Mouse (Mus musculus): ENCODE data around the gene Zfyve9. TPM values are rescaled to one million over a fixed set of nuclear protein-coding genes. Genes with fewer than 3 reads are reported as not detected.
"Not testable (repeated sequence)": the region's sequence is repeated elsewhere in the genome, so short reads cannot be mapped to it uniquely, and the experiment has no call there.

Zfyve9 gene
- polyA plus RNA-seq, 1 experiment from 2014 or later, result 4.0 TPM

DNA sequence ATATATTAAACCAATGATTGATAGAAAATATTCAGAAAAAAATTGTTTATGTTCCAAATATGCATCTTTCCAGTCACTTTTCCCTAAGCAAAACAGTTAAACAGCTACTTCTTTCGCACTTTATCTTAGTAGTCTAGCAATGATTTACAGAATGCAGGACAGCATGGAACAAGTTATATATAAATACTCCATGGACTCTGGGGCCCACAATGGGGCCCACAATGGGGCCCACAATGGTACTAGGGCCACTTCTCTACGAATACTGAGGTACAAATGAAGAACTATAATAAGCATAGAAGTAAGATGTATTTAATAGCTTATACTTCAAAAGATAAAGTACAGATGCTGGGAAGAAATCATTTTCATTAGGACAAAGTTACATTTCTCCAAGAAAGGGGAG lies 56.5 kb downstream of the Zfyve9 start:
- WGBS, result 88% methylated on average over 2 of the region's 2 CpGs
- Histone ChIP-seq H3K4me1 (ENCODE audit: control insufficient read depth in 2 of 2, insufficient read depth in 2 of 2, low read length in 2 of 2) (peaks cover 2 to 7% of the 10 kb centered on the region in 2 experiments; a peak in 2 of 4 replicates), H3K27me3 (ENCODE audit: control insufficient read depth, insufficient read depth, low read length) (no peaks in the 10 kb centered on the region), H3K36me3 (ENCODE audit: control insufficient read depth, insufficient read depth, low read length) (peaks cover 22% of the 10 kb centered on the region; the same call in 1 of the 2 replicates), H3K4me2 (ENCODE audit: low read length) (no peak overlapping the region), H3K27ac (replicated peaks in 1 of 2; ENCODE audit: control insufficient read depth in 1 of 2, insufficient read depth in 1 of 2, low read depth in 2 of 2, low read length in 2 of 2) (no peak overlapping the region), H3K9me3 (ENCODE audit: control insufficient read depth, low read length) (no peaks in the 10 kb centered on the region), H3K9ac (ENCODE audit: low read length) (no peak overlapping the region), H3K4me3 (ENCODE audit: control insufficient read depth in 1 of 2, insufficient read depth in 1 of 2, low read depth in 1 of 2, low read length in 2 of 2) (no peak overlapping the region)
- ATAC-seq (ENCODE audit: insufficient number of reproducible peaks, insufficient read depth, low FRiP score, low read depth), result no peak

DNA sequence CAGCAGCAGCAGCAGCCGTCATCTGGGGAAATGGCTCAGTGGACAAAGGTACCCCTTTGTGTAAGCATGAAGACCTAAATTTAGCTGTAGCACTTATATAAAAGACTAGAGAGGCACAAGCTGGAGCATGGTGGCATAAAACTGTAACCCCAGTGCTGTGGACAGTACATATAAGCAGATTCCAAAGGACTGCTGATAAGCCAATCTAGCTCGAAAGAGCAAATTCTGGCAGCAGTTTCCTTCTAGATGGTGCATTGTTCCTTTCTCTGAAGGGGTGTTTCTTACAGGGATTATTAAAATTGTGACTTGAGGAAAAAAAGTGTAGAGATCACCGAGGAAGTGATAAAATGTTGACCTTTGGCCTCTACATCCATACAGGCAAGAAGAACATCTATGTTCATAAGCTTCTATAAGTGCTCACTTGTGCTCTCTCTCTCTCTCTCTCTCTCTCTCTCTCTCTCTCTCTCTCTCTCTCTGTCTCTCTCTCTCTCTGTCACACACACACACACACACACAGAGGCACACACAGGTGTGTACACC lies 59.3 kb downstream of the Zfyve9 start:
- ATAC-seq (ENCODE audit: insufficient number of reproducible peaks, insufficient read depth, low FRiP score, low read depth), result no peak
- WGBS, result 52% methylated on average over 3 of the region's 3 CpGs
- Histone ChIP-seq H3K36me3 (ENCODE audit: control insufficient read depth, insufficient read depth, low read length) (peaks cover 31% of the 10 kb centered on the region), H3K27ac (replicated peaks in 1 of 2; ENCODE audit: control insufficient read depth in 1 of 2, insufficient read depth in 1 of 2, low read depth in 2 of 2, low read length in 2 of 2) (no peak overlapping the region; a peak in 1 of 4 replicates), H3K9ac (ENCODE audit: low read length) (no peak overlapping the region), H3K4me2 (ENCODE audit: low read length) (no peak overlapping the region), H3K4me3 (ENCODE audit: control insufficient read depth in 1 of 2, insufficient read depth in 1 of 2, low read depth in 1 of 2, low read length in 2 of 2) (no peak overlapping the region), H3K4me1 (ENCODE audit: control insufficient read depth in 2 of 2, insufficient read depth in 2 of 2, low read length in 2 of 2) (peaks cover 2 to 7% of the 10 kb centered on the region in 2 experiments; a peak in 2 of 4 replicates), H3K27me3 (ENCODE audit: control insufficient read depth, insufficient read depth, low read length) (no peaks in the 10 kb centered on the region), H3K9me3 (ENCODE audit: control insufficient read depth, low read length) (no peaks in the 10 kb centered on the region)

DNA sequence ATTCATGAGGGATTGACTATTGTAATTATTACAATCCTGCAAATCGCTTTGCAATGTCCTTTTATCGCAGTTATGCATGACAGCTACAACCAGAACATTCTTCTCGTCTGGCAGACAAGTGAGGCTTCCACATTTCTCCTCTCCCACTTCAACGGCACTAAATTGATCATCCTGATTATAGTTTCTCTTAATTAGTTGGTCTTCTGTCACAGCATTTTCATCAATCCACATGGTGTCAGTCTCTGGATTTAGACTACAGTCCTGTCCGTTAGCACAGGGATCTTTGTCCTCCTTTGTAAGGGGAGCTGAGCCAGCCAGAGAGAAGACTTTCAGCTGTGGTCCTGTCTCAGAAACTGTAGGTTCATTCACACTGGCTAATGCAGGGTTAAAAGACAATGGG lies 61.2 kb downstream of the Zfyve9 start, which contains the start of gene 3110021N24Rik:
Gene 3110021N24Rik (plus strand): TSS at position 301 of the 400 bp plus-strand sequence.
- 80% methylated on average over 5 of the region's 5 CpGs for WGBS

DNA sequence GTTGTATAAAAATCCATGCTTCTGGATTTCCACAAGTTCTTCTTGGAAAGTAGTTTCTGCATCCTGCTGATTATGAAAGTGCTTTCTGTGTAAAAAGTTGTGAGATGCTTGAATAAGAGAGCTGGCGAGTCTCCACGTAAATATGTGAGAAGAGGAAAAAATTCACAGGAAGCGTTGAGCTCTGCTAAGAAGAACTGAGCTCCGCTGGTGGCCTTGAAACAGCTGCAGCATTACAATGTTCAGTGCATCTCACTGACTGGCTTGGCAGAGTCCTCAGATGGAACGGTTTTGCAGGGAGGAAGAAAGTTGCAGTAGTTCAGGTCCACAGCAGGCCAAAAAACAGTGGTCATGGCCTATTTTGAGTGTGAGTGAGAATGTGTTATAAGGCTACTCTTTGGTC lies 72.4 kb downstream of the Zfyve9 start:
- H3K4me3 ChIP-seq (ENCODE audit: control insufficient read depth in 1 of 2, insufficient read depth in 1 of 2, low read depth in 1 of 2, low read length in 2 of 2), result no peak overlapping the region
- peaks cover 11% of the 10 kb centered on the region; the same call in 1 of the 2 replicates for H3K36me3 ChIP-seq (ENCODE audit: control insufficient read depth, insufficient read depth, low read length)
- 71% methylated on average over 5 of the region's 5 CpGs for WGBS
- no peak overlapping the region for H3K27ac ChIP-seq (replicated peaks in 1 of 2; ENCODE audit: control insufficient read depth in 1 of 2, insufficient read depth in 1 of 2, low read depth in 2 of 2, low read length in 2 of 2)
- H3K27me3 ChIP-seq (ENCODE audit: control insufficient read depth, insufficient read depth, low read length), result no peaks in the 10 kb centered on the region
- no peak overlapping the region for H3K9ac ChIP-seq (ENCODE audit: low read length)
- H3K9me3 ChIP-seq (ENCODE audit: control insufficient read depth, low read length), result no peaks in the 10 kb centered on the region
- no peak overlapping the region for H3K4me2 ChIP-seq (ENCODE audit: low read length)
- no peak for ATAC-seq (ENCODE audit: insufficient number of reproducible peaks, insufficient read depth, low FRiP score, low read depth)
- no peaks in the 10 kb centered on the region for H3K4me1 ChIP-seq (ENCODE audit: control insufficient read depth in 2 of 2, insufficient read depth in 2 of 2, low read length in 2 of 2)

More for the DNA sequence above, 61.2 kb downstream of the Zfyve9 start, which contains the start of gene 3110021N24Rik:
- Histone ChIP-seq H3K9ac (ENCODE audit: low read length) (no peak within 1 kb of the TSS), H3K4me1 (ENCODE audit: control insufficient read depth in 2 of 2, insufficient read depth in 2 of 2, low read length in 2 of 2) (peaks cover 2 to 7% of the 10 kb centered on the region in 2 experiments; a peak in 2 of 4 replicates), H3K27ac (replicated peaks in 1 of 2; ENCODE audit: control insufficient read depth in 1 of 2, insufficient read depth in 1 of 2, low read depth in 2 of 2, low read length in 2 of 2) (no peak within 1 kb of the TSS), H3K9me3 (ENCODE audit: control insufficient read depth, low read length) (no peaks in the 10 kb centered on the region), H3K36me3 (ENCODE audit: control insufficient read depth, insufficient read depth, low read length) (peaks cover 28% of the 10 kb centered on the region; the same call in 1 of the 2 replicates), H3K27me3 (ENCODE audit: control insufficient read depth, insufficient read depth, low read length) (no peaks in the 10 kb centered on the region), H3K4me3 (ENCODE audit: control insufficient read depth in 1 of 2, insufficient read depth in 1 of 2, low read depth in 1 of 2, low read length in 2 of 2) (no peak within 1 kb of the TSS), H3K4me2 (ENCODE audit: low read length) (no peak within 1 kb of the TSS)
- ATAC-seq (ENCODE audit: insufficient number of reproducible peaks, insufficient read depth, low FRiP score, low read depth), result no peak

DNA sequence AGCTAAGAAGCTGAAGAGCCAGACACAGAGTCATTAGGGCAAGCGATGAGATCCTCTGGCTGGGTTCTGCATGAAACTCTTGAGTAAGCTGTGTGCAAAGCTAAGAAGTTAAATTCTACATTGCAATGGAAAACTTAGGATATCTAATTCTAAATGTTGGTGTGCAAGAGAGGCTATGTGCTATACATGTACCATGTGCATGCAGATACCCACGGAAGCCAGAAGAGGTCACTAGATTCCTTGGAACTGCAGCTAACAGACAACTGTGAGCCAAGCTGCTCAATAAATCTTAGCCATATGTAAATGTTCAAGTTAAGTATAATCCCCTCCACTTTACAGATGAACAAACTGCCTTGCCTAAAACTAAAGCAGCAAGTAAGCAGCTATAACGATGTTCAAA lies 83.7 kb downstream of the Zfyve9 start:
- H3K9ac ChIP-seq (ENCODE audit: low read length), result no peak overlapping the region
- peaks cover 12% of the 10 kb centered on the region; the same call in 1 of the 2 replicates for H3K36me3 ChIP-seq (ENCODE audit: control insufficient read depth, insufficient read depth, low read length)
- H3K4me2 ChIP-seq (ENCODE audit: low read length), result no peak overlapping the region
- no peaks in the 10 kb centered on the region for H3K9me3 ChIP-seq (ENCODE audit: control insufficient read depth, low read length)
- no peak for ATAC-seq (ENCODE audit: insufficient number of reproducible peaks, insufficient read depth, low FRiP score, low read depth)
- H3K4me1 ChIP-seq (ENCODE audit: control insufficient read depth in 2 of 2, insufficient read depth in 2 of 2, low read length in 2 of 2), result no peaks in the 10 kb centered on the region
- whole genome bisulfite sequencing, result 57% methylated on average over 3 of the region's 3 CpGs
- H3K27ac ChIP-seq (replicated peaks in 1 of 2; ENCODE audit: control insufficient read depth in 1 of 2, insufficient read depth in 1 of 2, low read depth in 2 of 2, low read length in 2 of 2), result no peak overlapping the region
- H3K4me3 ChIP-seq (ENCODE audit: control insufficient read depth in 1 of 2, insufficient read depth in 1 of 2, low read depth in 1 of 2, low read length in 2 of 2), result no peak overlapping the region
- H3K27me3 ChIP-seq (ENCODE audit: control insufficient read depth, insufficient read depth, low read length), result no peaks in the 10 kb centered on the region

DNA sequence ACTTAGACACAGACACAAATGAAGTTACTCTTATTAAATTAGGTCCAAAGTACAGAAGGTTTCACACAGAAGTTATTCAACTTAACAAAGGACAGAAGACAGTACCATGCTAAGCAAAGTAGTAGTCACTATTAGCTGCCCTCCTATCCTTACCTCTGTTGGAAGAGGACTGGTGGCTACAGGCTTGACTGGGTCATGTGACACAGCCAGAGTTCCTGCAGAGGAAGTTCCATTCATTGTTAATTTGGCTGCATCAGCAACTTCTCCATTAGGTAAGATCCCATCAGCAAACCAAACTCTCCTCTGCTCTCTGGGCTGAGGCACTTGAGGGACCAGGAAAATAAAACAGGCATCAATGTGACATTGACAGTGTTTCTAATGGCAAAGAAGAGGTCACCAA lies 89.1 kb downstream of the Zfyve9 start:
- Histone ChIP-seq H3K36me3 (ENCODE audit: control insufficient read depth, insufficient read depth, low read length) (peaks cover 37% of the 10 kb centered on the region), H3K27me3 (ENCODE audit: control insufficient read depth, insufficient read depth, low read length) (no peaks in the 10 kb centered on the region), H3K9me3 (ENCODE audit: control insufficient read depth, low read length) (no peaks in the 10 kb centered on the region), H3K4me3 (ENCODE audit: control insufficient read depth in 1 of 2, insufficient read depth in 1 of 2, low read depth in 1 of 2, low read length in 2 of 2) (no peak overlapping the region), H3K9ac (ENCODE audit: low read length) (no peak overlapping the region), H3K4me2 (ENCODE audit: low read length) (no peak overlapping the region), H3K4me1 (ENCODE audit: control insufficient read depth in 2 of 2, insufficient read depth in 2 of 2, low read length in 2 of 2) (no peaks in the 10 kb centered on the region), H3K27ac (replicated peaks in 1 of 2; ENCODE audit: control insufficient read depth in 1 of 2, insufficient read depth in 1 of 2, low read depth in 2 of 2, low read length in 2 of 2) (no peak overlapping the region)
- ATAC-seq (ENCODE audit: insufficient number of reproducible peaks, insufficient read depth, low FRiP score, low read depth), result no peak

DNA sequence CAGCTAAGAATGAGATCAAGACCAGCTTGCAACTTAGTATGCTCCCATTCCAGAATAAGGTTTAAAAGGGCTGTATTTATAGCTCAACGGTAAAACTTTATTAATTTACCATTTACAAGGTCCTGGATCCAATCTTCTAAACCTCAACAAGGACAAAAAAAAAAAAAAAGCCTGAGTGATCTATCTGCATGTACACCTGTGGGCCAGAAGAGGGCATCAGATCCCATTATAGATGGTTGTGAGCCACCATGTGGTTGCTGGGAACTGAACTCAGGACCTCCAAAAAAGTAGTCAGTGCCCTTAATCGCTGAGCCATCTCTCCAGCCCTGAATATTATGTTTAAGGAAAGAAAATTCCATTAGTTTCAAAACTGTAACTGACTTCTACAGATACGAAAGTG lies 90.1 kb downstream of the Zfyve9 start:
- WGBS, result 89% methylated on average over 3 of the region's 3 CpGs
- Histone ChIP-seq H3K27me3 (ENCODE audit: control insufficient read depth, insufficient read depth, low read length) (no peaks in the 10 kb centered on the region), H3K4me3 (ENCODE audit: control insufficient read depth in 1 of 2, insufficient read depth in 1 of 2, low read depth in 1 of 2, low read length in 2 of 2) (no peak overlapping the region), H3K36me3 (ENCODE audit: control insufficient read depth, insufficient read depth, low read length) (peaks cover 34% of the 10 kb centered on the region), H3K27ac (replicated peaks in 1 of 2; ENCODE audit: control insufficient read depth in 1 of 2, insufficient read depth in 1 of 2, low read depth in 2 of 2, low read length in 2 of 2) (no peak overlapping the region), H3K4me1 (ENCODE audit: control insufficient read depth in 2 of 2, insufficient read depth in 2 of 2, low read length in 2 of 2) (no peaks in the 10 kb centered on the region), H3K9me3 (ENCODE audit: control insufficient read depth, low read length) (no peaks in the 10 kb centered on the region), H3K9ac (ENCODE audit: low read length) (no peak overlapping the region), H3K4me2 (ENCODE audit: low read length) (no peak overlapping the region)
- no peak for ATAC-seq (ENCODE audit: insufficient number of reproducible peaks, insufficient read depth, low FRiP score, low read depth)

DNA sequence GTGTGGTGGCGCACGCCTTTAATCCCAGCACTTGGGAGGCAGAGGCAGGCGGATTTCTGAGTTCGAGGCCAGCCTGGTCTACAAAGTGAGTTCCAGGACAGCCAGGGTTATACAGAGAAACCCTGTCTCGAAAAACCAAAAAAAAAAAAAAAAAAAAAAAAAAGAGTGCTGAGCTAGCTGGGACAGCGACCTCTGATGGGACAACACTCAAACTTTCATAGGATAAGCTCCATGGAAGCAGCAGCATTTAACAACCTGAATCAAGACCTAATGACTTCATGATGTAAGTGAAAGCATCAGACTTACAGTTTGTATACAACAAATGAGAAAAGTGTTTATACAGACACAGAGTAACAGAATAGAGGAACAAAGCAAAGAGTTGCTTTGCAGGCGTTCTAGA lies 93.5 kb downstream of the Zfyve9 start:
- WGBS, result 84% methylated on average over 4 of the region's 7 CpGs
- not testable (repeated sequence) for H3K4me2 ChIP-seq (ENCODE audit: low read length)

More for the DNA sequence above, 93.5 kb downstream of the Zfyve9 start:
- not testable (repeated sequence) for H3K27me3 ChIP-seq (ENCODE audit: control insufficient read depth, insufficient read depth, low read length); H3K9ac ChIP-seq (ENCODE audit: low read length); ATAC-seq (ENCODE audit: insufficient number of reproducible peaks, insufficient read depth, low FRiP score, low read depth); H3K27ac ChIP-seq (replicated peaks in 1 of 2; ENCODE audit: control insufficient read depth in 1 of 2, insufficient read depth in 1 of 2, low read depth in 2 of 2, low read length in 2 of 2); H3K4me3 ChIP-seq (ENCODE audit: control insufficient read depth in 1 of 2, insufficient read depth in 1 of 2, low read depth in 1 of 2, low read length in 2 of 2); H3K4me1 ChIP-seq (ENCODE audit: control insufficient read depth in 2 of 2, insufficient read depth in 2 of 2, low read length in 2 of 2); H3K9me3 ChIP-seq (ENCODE audit: control insufficient read depth, low read length)
- peaks cover 40% of the 10 kb centered on the region for H3K36me3 ChIP-seq (ENCODE audit: control insufficient read depth, insufficient read depth, low read length)
